Mouse (Mus musculus) frontal cortex, postnatal 10 days (tissue): ENCODE data around the gene Prmt7.

ENCODE experiments used
- DNase-seq, 2 experiments: peaks; one replicate each; pipeline ENCODE4 v3.0.0; 2022; ENCODE audit warnings: low spot score in 2 of 2, mixed read lengths in 1 of 2

The Prmt7 gene

DNA sequence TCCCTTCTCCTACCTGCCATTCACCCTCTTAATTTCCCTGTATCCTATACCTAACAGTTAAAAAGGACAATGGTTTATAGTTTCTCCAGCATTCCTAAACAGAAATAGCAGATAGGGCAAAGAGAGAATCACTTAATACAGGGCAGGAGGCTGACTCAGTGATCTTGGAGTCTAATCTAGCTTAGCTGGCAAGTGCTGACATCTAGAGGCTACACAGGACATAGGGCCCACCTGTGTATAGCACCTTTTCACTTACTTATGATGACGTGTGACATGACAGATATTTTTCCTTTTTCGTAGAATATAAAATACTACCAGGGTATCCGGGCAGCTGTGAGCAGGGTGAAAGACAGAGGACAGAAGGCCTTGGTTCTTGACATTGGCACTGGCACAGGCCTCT lies 8.9 kb downstream of the Prmt7 start:
- no peak for DNase-seq

DNA sequence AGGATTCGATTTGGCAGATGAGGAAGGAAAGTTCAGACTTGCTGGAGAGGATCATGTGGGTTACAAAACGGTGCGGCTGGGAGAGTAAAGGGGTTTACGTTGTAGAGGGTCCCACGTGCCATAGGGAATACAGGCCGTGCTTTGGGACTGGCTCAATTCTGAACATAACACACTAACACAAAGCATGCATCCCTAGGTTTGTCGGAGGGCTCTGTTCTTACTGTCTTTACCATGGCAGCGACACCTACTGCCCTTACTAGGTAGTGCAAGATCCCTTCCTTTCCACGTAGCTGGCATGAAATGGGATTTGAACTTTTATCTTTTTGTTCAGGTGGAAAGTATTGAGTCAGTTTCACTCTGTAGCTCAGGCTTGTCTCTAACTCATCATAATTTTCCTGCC lies 15.9 kb downstream of the Prmt7 start:
- DNase-seq: no peak

DNA sequence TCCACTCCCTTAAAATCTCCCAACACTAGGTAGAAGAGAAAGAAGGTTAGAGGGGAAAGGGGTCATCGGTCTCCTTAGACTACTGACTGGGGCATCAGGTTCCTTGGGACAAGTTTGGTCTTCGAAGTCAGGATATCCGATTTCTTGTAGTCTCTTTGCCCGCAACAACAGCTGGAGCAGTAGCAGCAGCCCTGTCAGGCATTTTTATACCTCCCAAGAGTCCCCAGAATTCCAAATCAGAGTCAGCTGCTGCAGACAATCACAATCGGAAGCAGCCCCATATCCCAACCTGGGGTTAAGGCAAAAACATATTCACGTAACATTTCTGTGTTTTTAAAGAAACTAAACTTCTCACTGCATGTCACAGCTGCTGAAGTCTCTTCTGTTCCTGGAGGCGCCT lies 20.8 kb downstream of the Prmt7 start:
- no peak for DNase-seq

DNA sequence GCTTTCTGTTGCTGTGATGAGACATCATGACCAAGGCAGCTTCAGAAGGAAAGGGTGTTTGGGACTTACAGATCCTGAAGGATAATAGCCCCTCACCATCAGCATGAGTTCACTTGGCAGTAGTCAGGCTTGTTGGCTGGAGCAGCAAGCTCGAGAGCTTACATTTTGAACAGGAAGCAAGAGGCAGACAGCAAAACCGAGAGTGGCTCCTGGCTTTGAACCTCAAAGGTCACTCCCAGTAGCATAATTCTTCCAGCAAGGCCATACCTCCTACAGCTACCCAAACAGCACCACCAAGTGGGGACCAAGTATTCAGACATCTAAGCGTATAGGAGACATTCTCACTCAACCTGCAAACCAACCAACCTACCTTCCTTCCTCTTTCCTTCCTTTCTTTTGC lies 22.0 kb downstream of the Prmt7 start:
- no peak for DNase-seq

GRCm38 (mm10) chr8:106234567-106235261 lies 24.0 kb downstream of the Prmt7 start:
- no peak for DNase-seq

GRCm38 (mm10) chr8:106237106-106237505 lies 26.4 kb downstream of the Prmt7 start:
- DNase-seq: no peak

- no peak for DNase-seq
These were observed 39.5 kb downstream of the Prmt7 start for GRCm38 (mm10) chr8:106250186-106250585.

GRCm38 (mm10) chr8:106258169-106258568 lies 47.4 kb downstream of the Prmt7 start:
- DNase-seq: no peak

- DNase-seq: no peak
These were observed 49.0 kb downstream of the Prmt7 start for GRCm38 (mm10) chr8:106259579-106260255.

DNA sequence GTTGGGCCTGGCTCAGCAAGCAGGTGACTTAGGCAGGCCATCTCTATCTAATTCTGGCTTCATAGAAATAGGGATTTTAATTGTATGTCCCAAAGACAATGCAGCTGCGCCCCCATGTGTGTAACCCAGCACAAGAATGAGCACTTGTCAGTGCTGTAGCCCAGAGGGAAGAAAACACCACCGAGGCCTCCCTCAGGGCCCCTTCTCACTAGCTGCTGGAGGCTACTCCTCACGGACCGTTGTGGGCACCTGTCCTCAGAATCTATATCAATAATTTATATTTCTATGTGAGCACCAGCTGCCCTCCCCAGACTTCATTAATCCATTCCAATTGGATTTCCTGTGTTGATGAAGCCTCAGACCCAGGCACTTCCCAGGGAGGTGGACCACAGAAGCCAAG lies 50.2 kb downstream of the Prmt7 start:
- DNase-seq: no peak

- DNase-seq: no peak
These were observed 51.6 kb downstream of the Prmt7 start for GRCm38 (mm10) chr8:106262343-106262742.

DNA sequence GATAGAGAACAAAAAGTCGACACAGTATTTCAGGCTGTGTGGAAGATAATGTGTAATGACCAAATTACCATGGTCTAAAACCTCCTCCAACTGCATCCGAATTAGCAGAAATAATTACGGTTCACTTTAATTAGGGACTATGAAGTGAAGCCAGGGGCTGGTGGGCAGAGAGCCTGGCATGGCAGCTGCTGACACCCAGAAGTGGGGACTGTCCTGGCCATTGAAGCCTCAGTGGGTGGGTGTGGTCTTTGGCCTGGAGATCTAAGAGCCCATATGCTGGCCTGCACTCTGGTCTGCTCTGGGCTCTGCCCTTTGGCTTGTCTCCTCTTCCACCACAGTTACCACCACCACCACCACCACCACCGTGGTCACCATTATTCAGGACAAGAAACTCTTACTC lies 53.2 kb downstream of the Prmt7 start:
- no peak for DNase-seq

DNA sequence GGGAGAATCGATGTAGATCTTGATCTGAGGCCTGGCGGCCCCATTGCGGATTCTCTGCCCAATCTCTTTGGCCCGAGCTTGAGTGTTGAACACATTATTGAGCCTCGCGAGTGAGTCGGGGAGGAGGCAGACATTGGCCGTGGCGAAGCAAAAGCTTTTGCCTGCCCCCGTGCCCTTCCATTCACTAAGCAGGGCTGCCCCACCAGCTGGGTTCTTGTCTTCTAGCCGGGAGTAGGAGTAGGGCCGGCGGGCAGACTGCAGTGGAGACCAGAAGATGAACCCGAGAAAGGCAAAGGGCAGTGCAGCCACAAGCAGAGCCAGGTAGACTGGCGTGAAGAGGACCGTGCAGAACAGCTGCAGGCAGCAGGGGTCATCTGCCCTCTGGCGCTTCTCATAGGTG lies 54.7 kb downstream of the Prmt7 start:
- no peak for DNase-seq

GRCm38 (mm10) chr8:106268710-106269346 lies 58.1 kb downstream of the Prmt7 start:
- DNase-seq: no peak

GRCm38 (mm10) chr8:106270804-106271203 lies 60.1 kb downstream of the Prmt7 start:
- DNase-seq: peak; percentile 59 to 66

- DNase-seq: no peak
These were observed 60.6 kb downstream of the Prmt7 start for GRCm38 (mm10) chr8:106271378-106271777.

DNA sequence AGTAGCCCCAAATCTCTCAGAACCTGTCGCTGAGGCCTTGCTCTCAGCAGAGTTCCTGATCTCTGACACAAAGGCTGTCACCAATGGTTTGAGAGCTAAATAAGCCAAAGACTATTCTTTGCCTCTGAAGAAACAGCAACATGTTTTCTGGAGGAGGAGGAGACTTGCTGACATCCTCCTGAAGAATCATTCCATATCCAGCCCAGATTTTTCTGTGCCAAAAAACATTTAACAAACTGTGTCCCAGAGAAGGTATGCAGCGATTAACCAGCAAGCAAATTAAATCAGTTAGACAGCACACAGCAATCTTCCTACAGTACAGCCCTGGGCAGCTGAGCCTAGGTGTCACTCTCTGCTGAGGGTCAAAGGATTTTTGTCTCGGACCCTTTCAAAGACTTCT lies 62.7 kb downstream of the Prmt7 start:
- DNase-seq: no peak

DNA sequence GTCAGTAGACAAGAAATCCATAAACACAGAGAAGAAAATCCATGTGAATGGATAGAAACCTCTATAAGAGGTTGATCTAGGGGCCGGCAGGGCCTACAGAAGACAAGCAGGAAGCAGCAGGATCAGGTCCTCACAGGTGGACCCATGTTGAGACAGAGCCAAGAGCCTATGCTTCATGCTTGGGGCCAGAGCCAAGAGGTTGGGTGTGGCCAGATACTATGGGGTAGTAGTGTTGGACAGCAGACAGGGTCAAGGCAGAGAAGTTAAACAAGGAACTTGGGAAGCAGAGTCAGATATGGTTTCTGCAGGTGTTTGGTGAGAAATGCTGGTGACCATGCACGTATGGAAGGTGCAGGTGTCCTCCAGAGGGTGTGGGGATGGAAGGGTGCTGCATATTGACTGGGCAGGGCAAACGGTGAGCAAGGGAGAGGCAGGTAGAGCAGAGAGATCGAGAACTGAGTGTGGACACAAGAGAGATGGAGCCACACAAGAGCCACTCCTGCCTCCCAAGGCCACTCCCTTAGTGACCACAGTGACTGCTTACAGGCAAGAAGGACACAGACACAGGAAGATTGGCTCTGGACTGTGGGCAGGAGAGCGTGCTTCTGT lies 66.1 kb downstream of the Prmt7 start:
- DNase-seq: no peak

DNA sequence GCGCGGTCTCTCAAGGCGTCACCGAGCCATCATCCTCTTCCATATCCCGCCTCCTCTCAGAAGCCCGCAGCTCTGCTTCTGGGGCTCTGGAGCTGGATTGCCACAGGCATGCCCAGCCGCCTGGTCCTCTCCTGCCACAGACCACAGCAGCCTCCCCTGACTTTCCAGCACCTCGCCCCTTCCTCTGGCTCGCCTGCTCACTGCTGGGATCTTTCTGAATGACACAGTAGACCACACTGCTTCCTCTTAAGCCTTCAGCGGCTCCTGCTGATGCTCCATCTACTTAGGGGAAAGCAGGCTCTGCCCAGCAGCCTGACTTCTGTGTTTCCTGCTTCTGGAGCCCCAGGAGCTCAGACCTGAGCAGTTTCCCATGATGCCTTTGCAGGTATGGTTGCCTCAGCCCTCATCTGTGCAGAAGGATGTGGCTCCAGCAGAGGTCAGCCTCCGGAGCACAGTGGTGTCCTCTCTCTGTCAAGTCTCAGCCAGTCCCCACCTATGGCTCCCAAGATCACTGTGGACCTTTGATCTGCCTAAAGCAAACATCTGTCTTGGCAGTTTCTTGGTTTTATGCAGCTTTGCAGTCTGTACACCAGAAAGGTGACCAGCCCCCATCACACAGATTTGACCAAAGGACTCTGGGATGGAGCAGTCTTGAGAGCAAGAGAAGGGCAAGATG lies 67.8 kb downstream of the Prmt7 start:
- no peak for DNase-seq

DNA sequence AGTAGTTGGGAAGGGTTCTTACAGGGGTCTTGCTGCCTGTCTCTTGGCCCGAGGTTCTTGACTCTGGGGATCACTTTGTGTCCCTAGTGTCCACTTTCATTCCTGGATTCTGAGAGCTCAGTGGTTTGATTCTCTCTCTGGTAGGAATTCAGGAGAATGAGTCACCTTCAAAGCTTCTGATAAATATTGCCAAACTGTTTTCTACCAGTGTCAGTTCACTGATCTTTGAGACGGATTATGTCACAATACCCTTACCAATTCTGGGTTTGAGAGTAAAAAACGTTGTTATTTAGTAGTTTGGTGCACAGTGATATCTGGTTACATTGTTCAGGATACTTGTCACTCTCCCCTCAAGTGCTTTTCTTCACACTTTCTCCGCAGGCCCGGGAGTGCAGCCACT lies 69.4 kb downstream of the Prmt7 start:
- DNase-seq: no peak

- no peak for DNase-seq
These were observed 70.1 kb downstream of the Prmt7 start for GRCm38 (mm10) chr8:106280844-106281243.

DNA sequence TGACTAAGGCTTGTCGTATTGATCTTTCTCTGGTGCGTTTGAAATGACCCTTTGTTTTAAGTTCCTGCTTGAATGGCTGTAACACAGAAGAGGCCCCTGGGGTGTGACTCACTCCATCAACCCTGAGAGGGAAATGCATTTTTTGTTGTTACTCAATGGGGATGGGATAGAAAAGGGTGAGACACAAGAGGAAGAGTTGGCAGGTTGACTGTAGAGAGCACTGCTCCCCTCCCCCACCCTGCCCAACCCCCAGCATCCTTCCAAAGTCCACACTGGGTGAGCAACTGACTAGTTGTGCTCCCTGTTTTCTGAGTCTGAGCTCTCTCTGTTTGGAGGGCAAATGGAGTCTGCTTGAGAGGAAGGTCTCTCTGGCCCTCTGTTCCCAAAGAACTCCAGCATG lies 76.7 kb downstream of the Prmt7 start:
- DNase-seq: no peak
